Mouse (Mus musculus): ENCODE data around the gene St6galnac3.

The St6galnac3 gene

GRCm38 (mm10) chr3:153287564-153287963 lies 437.4 kb downstream of the St6galnac3 start:
- no peak for DNase-seq (ENCODE audit: low read depth)

- DNase-seq (ENCODE audit: low read depth): no peak
Measured at GRCm38 (mm10) chr3:153287081-153287480, 437.9 kb downstream of the St6galnac3 start.

DNA sequence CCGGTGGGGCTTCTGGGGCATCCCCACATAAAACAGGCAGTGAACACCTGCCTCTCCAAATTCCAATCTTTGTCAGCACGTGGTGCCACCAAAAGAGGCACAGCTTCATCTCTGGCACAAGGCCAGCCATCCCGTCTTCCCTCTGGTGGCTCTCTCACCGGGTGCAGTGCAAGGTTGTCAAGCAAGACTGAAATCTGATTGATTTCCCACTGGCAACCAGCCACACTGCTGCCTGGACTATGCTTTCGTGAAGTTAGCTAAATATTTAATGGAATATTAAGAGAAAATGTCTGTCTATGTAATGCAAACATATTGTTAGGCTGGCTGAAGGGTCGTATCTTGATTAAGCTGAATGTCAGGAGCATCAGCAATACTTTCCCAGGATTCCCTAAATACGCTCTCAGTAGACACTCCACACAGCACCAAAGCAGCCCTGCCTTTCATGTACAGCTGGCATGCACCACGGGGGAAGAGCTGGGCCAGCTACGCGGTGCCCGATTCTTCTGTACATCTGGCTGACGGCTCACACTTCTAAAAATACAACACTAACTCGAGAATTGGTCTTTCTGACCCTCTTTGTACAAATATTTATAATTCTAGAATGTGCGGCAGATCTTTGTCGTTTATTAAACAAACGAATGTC lies 442.7 kb downstream of the St6galnac3 start:
- no peak for DNase-seq (ENCODE audit: low read depth)

DNA sequence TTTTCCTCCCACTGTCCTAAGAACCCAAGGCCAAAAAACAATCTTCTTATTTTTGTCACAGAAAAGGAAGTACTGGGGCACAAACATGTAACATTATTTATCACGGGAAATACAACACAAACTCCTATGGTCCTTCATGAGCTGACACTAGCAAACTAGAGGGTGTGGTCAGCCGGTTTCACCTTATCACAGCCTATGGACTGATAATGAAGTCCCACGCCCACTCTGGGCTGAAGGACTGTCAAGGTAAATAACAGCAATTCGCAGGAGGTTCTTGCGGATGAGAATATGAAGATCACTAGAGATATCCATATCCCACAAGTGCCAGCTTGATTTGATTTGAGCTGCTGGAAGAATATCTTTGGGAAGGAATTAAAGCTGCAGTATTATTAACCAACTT lies 446.7 kb downstream of the St6galnac3 start:
- DNase-seq (ENCODE audit: low read depth): no peak

DNA sequence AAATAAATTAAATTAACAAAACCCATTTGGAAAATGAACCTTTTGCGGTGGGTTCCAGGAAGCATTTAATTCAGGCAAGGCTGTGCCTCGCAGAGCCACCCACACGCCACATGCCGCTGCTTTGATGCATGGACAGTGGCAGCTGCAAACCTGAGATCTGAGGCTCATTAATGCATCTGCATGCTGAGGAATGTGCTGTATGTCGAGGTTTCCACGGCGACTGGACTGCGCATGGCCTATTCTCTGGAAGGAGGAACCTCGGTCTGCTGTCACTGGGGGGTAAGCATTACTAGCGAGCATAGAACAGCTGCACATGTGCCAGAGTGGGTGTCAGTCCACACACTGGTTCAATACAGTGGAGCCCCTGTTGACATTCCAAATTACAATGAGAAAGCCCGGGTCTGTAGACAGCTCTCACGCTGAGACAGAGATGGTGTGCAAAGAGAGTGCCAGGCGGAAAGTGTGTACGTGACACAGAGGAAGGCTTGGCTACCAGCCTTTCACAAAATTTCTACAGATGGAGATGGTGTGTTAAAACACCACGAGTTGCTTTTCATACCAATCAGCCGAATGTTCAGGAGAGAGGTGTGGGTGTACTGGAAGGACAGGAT lies 447.5 kb downstream of the St6galnac3 start:
- DNase-seq (ENCODE audit: low read depth): no peak

DNA sequence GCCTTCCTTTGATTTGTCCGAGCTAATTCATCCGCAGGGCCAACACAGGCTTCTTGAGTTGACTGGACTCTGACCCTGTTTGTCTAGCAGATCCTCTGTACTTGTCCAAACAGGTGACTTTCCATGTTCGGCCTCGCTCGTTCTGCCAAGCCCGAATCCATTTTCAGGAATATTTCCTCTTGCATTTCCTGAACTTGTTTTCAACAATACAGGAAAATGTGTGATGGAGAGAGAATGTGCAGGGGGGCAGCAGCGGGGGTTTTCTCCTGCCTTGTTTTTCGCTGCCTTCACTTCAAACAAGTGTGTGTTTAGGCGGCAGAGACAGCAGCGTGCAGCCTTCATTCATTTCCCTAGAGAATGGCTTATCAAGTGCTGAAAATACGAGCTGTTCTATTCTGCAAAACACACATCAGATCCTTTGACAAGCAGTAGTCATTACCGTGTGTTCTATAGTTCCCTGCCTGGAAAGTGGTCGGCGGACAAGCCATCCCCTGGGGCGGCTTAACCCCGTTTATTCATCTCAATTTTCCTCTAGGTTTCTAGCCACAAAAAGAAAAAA lies 448.1 kb downstream of the St6galnac3 start:
- DNase-seq (ENCODE audit: low read depth): no peak

GRCm38 (mm10) chr3:153276101-153276829 lies 448.7 kb downstream of the St6galnac3 start:
- DNase-seq (ENCODE audit: low read depth): no peak

- no peak for DNase-seq (ENCODE audit: low read depth)
Measured at GRCm38 (mm10) chr3:153272241-153272640, 452.7 kb downstream of the St6galnac3 start.

GRCm38 (mm10) chr3:153267397-153267796 lies 457.6 kb downstream of the St6galnac3 start:
- peak; percentile 29 for DNase-seq (ENCODE audit: low read depth)

DNA sequence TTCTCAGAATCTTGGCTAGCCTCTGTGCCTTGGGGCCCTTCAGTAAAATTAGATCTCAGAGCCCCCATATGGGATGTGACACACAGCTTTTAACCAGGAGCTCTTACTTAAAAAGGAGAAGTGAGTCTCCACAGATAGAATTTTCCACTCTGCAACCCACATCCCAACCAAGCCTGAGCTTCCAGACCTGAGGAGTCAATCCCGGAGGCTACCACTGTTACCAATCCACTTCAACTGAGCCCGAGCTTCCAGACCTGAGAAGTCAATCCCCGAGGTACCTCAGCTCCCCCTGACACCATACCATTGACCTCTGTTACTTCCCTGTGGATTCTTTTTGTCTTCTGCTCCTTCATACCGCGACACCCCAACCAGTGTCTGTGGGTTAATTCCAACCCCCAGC lies 463.0 kb downstream of the St6galnac3 start:
- no peak for DNase-seq (ENCODE audit: low read depth)

GRCm38 (mm10) chr3:153260225-153260933 lies 464.6 kb downstream of the St6galnac3 start:
- DNase-seq (ENCODE audit: low read depth): no peak

- no peak for DNase-seq (ENCODE audit: low read depth)
Measured at GRCm38 (mm10) chr3:153255910-153256309, 469.1 kb downstream of the St6galnac3 start.

DNA sequence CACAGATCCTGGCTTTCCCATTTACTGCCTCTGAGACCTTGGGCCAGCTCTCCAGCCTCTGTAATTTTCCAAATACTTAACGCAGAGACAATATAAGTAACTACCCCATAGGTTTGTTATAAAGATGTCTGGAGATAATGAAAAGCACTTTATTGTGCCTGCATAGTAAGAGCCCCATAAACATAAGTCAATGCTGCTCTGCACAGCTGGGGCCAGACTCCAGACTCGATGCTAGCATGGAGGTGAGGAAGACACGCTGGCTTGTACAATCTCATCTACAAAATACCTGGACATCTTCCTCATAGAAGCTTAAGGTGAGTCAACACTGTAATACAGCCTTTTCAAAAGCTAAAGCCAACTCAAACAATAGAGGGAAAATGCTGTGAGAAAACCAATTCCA lies 473.3 kb downstream of the St6galnac3 start:
- DNase-seq (ENCODE audit: low read depth): no peak

- DNase-seq (ENCODE audit: low read depth): peak; percentile 70
Measured at GRCm38 (mm10) chr3:153250598-153251257, 474.2 kb downstream of the St6galnac3 start.

DNA sequence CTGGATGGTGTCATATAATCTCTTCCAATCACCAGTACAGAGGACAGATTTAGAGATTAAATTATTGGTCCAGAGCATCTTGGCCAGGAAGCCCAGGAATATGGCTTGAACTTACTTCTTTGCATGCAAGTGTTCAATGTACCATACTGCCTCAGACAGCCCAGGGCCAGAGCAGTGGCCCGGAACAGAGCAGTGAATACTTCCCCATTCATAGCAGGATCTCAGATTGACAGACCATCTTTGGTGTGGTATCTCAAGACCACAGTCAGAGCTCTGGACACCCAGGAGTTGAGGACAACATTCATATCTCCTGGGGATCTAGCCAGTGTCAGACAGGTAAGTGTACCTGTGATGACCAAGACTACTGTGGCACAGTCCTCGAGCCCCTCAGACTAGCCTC lies 476.1 kb downstream of the St6galnac3 start:
- DNase-seq (ENCODE audit: low read depth): no peak

DNA sequence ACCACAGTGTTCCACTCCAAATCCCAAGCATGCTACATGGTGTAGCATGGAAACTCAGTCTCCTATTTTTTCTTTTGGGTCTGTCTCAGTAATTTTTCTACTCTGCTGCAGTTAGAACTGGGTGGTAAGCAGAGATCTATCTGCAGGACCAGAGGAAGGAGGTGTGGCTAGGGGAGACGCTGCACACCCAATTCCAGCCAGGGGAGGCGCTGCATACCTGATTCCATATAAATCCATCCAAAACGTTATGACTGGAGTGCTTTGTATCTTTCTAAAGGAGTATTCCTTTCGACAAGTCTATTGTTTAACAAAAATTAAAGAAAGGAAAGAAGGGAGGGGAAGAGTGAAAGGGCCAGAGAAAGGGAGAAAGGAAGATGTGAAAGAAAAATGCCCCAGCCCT lies 476.9 kb downstream of the St6galnac3 start:
- no peak for DNase-seq (ENCODE audit: low read depth)

GRCm38 (mm10) chr3:153242524-153242923 lies 482.4 kb downstream of the St6galnac3 start:
- DNase-seq (ENCODE audit: low read depth): no peak

GRCm38 (mm10) chr3:153241134-153241533 lies 483.8 kb downstream of the St6galnac3 start:
- no peak for DNase-seq (ENCODE audit: low read depth)

GRCm38 (mm10) chr3:153240366-153240765 lies 484.6 kb downstream of the St6galnac3 start:
- no peak for DNase-seq (ENCODE audit: low read depth)

DNA sequence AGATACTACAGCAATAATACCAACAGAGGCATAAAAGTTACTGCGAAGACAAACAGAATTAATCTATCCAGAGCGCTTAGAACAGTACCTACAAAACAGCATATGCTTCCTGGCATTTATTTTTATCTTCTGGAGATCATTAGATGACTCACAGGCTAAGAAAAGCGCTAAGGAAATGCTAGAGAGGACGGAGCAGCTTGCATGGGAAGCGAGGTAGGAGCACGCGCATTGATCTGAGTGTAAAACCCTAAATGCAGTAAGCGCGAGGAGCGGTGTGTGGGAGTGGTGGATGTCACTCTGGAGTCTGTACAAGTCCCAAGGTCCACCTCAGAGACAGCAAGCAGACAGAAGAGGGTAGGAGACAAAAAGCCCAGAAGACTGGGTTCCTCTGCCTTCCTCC lies 486.6 kb downstream of the St6galnac3 start:
- DNase-seq (ENCODE audit: low read depth): no peak

DNA sequence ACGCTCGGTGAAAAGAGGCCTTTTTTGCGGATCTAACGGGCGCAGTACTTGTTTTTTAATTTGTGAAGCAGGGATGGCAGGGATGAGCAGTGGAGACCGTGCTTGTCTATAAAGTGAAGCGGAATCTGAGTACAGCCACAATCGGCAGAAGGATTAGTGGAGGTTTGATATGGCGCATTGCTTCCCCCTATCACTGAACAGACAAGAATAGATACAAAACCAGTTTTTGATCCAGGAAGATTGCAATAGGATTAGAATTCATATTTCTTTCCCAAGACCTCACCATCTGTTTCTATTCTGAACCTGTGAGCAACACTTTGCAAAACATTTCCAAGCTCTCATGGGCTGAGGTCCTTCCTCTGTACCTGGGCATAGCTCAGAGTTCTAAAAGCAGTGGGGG lies 488.7 kb downstream of the St6galnac3 start:
- DNase-seq (ENCODE audit: low read depth): no peak
